Mouse (Mus musculus): ENCODE data around the gene Siae.

DNA sequence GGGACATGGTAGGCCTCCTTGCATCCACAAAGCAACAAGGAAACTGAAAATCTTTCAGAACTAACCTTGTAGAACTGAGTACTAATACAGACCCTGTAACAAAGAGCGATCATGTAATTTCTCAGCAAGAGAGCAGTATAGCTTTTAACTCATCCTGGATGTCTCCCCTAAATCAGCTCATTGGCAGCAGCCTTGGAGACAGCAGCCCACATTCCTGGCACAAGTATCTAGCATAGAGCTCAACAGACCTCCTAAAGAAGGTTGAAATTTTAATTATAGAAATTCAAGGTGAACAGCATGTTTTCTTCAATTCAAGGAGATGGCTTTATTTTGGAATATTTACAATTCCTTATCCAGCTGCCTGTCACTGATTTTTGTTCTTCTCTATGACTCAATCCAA lies 125.6 kb downstream of the Siae start:
- TF ChIP-seq POLR2A (IDR thresholded peaks at IDR 0.05; ENCODE audit: control insufficient read depth, extremely low read depth, insufficient read depth, low read length, poor library complexity) (no peak), CTCF (IDR thresholded peaks at IDR 0.05; ENCODE audit: borderline replicate concordance, control insufficient read depth, extremely low read depth, insufficient read depth, low read length, poor library complexity) (no peak)

Measured in thymus, adult 2 months (tissue).